Mouse (Mus musculus) stomach, postnatal 0 days (tissue): ENCODE measurements around the gene H2-Q10.
"Not testable (repeated sequence)": the region's sequence is repeated elsewhere in the genome, so short reads cannot be mapped to it uniquely, and the experiment has no call there.

Experiments
- CTCF ChIP-seq: IDR thresholded peaks from 2 replicates; pipeline ENCODE4 v1.5.1; 2016; ENCODE audit warnings: antibody characterized with exemption, low read depth, mild to moderate bottlenecking, moderate library complexity
- EP300 ChIP-seq: optimal IDR thresholded peaks from 2 replicates; pipeline ENCODE3; 2016; ENCODE audit warnings: antibody characterized with exemption

GRCm38 (mm10) chr17:35468936-35469335, 953 bp upstream of the H2-Q10 start:
- TF ChIP-seq CTCF, EP300: not testable (repeated sequence)
